Mouse (Mus musculus) hindbrain, embryonic 16.5 days (tissue): ENCODE measurements around the gene Gm45713. TPM values are rescaled to one million over a fixed set of nuclear protein-coding genes. Genes with fewer than 3 reads are reported as not detected.
A peak's percentile ranks its signal among the peaks of the same experiment; 100 is the strongest.

Experiments used
- ATAC-seq: fragments of 200-750 bp; cut with Nextera tagmentation; 2 replicates; pipeline ENCODE4 v1.8.0; 2017; ENCODE audit warnings: moderate TSS enrichment, moderate library complexity
- H3K27ac ChIP-seq: fragments of 300-500 bp; sonication (generic); 2 replicates; pipeline ENCODE4 v1.5.1; 2014; ENCODE audit warnings: low read depth, mild to moderate bottlenecking, control low read depth, low read length, moderate library complexity
- H3K27me3 ChIP-seq: fragments of 300-500 bp; sonication (generic); replicated peaks from 2 replicates; pipeline ENCODE4 v1.6.1; 2014; ENCODE audit warnings: low read length; ENCODE audit not compliant: control insufficient read depth, insufficient read depth
- H3K36me3 ChIP-seq: fragments of 300-500 bp; sonication (generic); 2 replicates; pipeline ENCODE4 v1.6.1; 2014; ENCODE audit warnings: mild to moderate bottlenecking, low read length, moderate library complexity, mixed read lengths; ENCODE audit not compliant: control insufficient read depth, insufficient read depth
- H3K4me1 ChIP-seq: fragments of 300-500 bp; sonication (generic); 2 replicates; pipeline ENCODE4 v1.6.1; 2014; ENCODE audit warnings: low read depth, low read length; ENCODE audit not compliant: control insufficient read depth, insufficient read depth
- H3K4me2 ChIP-seq: fragments of 300-500 bp; sonication (generic); 2 replicates; pipeline ENCODE4 v1.6.1; 2014; ENCODE audit warnings: mild to moderate bottlenecking, low read length, control low read depth, moderate library complexity
- H3K4me3 ChIP-seq: fragments of 300-500 bp; sonication (generic); 2 replicates; pipeline ENCODE4 v1.5.1; 2014; ENCODE audit warnings: mild to moderate bottlenecking, low read length, control low read depth, moderate library complexity
- H3K9ac ChIP-seq: fragments of 300-500 bp; sonication (generic); 2 replicates; pipeline ENCODE4 v1.6.1; 2014; ENCODE audit warnings: low read depth, mild to moderate bottlenecking, control low read depth, low read length, moderate library complexity
- H3K9me3 ChIP-seq: fragments of 300-500 bp; sonication (generic); 2 replicates; pipeline ENCODE4 v1.6.1; 2014; ENCODE audit warnings: mild to moderate bottlenecking, low read length, moderate library complexity; ENCODE audit not compliant: control insufficient read depth
- WGBS: fragments of 180-500 bp; shearing (Covaris S2); extraction: QIAGEN DNeasy Blood & Tissue Kit; methylation state at CpG from one replicate; pipeline ENCODE4 v1.1.7; 2014; 5-methylcytosine and 5-hydroxymethylcytosine counted together
- polyA plus RNA-seq: library from polyadenylated mRNA; unstranded; fragments of >200 nt; fragmentation: Nextera tagmentation; extraction: Ambion mirVana; gene quantifications from 2 replicates; pipeline ENCODE4 v1.2.1, GENCODE M21; 2015

Gene Gm45713
- polyA plus RNA-seq, 1 experiment from 2014 or later, result 0.16 TPM

DNA sequence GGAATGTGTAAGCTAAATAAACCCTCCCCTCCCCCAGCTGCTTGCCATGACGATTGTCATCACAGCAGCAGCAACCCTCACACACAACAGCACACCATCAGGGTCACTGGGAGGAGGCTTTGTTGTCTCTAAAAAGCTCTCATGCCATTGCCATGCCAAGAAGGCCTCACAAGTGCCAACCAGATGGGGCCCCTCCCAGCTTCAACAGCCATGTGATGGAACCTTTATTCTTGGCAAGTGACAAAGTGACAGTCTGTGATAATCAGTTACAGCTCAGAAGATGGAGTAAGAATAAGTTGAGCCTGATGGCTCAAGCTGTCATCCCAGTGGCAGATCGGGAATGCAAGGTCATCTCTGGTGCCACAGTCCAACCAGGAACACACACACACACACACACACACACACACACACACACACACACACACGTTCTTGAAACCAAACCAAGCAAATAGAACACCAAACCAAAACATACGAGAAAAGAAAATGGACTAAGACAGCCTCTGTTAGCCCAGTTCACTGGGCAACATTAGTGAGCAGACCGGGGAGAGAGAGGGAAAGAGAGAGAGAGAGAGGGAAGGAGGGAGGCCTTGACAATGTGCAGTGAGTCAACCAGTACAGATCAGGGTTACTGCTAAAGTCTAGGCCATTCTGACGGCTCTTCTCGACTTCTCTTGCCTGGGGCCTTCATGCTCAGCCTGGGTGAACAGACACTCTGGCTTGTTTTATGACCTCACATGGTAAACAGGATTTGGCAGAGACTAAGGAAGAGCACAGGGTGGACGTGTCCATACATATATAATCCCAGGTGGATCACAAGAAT lies 4.1 kb upstream of the Gm45713 start:
- ATAC-seq, result no peak
- Histone ChIP-seq H3K4me2 (no peak overlapping the region), H3K27ac (no peak overlapping the region), H3K9ac (no peak overlapping the region; the same call in 1 of the 2 replicates), H3K27me3 (no peaks in the 10 kb centered on the region), H3K4me3 (no peak overlapping the region), H3K4me1 (no peaks in the 10 kb centered on the region), H3K36me3 (no peaks in the 10 kb centered on the region), H3K9me3 (no peaks in the 10 kb centered on the region)
- 77% methylated on average over 8 of the region's 8 CpGs for WGBS

GRCm38 (mm10) chr7:45138403-45138802 lies 2.4 kb upstream of the Gm45713 start:
- no peaks in the 10 kb centered on the region for H3K27me3 ChIP-seq
- 95% methylated on average over 1 of the region's 1 CpGs for WGBS
- H3K4me3 ChIP-seq, result no peak overlapping the region
- H3K9ac ChIP-seq, result no peak overlapping the region
- no peak overlapping the region for H3K27ac ChIP-seq
- no peak for ATAC-seq
- H3K36me3 ChIP-seq, result no peaks in the 10 kb centered on the region
- no peaks in the 10 kb centered on the region for H3K9me3 ChIP-seq
- no peak overlapping the region for H3K4me2 ChIP-seq
- no peaks in the 10 kb centered on the region for H3K4me1 ChIP-seq

DNA sequence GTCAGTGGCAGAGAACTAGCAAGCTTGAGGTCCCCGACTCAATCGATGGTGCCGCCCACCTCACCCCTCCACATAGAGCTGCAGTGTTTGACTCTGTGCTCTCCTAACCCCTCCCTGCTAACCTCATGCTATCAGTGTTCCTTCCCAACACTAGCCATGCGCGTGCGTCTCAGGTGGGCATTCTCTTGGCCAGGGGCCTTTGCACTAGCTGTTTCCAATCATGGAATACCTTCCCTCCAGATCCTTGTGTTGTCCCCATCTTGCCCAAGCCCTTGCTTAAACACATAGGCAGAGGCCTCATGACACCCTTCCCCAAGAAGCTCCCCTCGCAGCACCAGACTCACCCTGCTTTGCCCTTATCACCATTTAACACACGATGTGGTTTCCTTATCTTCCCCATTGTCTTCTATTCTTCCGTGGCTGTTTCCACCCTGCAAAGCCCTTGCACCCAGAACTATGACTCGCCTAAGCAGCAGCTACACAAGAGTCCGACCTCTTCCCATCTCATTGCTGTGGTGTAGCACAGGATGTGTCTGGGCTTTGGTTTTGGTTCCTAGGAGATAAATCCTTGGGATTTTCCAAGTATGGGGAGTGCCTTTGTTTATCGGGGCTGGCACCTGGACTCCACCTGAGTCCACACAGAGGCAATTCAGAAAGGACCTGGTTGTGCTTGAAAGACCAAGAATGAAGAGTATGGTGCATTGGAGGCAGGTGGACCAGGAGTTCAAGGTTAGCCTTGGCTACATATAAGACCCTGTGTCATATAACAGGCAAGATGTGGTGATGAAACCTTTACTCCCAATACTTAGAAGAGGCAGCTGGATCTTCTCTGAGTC lies 1.4 kb upstream of the Gm45713 start:
- WGBS, result 86% methylated on average over 12 of the region's 12 CpGs
- H3K27me3 ChIP-seq, result no peaks in the 10 kb centered on the region
- no peak overlapping the region for H3K4me3 ChIP-seq
- no peaks in the 10 kb centered on the region for H3K4me1 ChIP-seq
- ATAC-seq, result no peak
- H3K27ac ChIP-seq, result no peak overlapping the region
- H3K4me2 ChIP-seq, result no peak overlapping the region
- H3K36me3 ChIP-seq, result no peaks in the 10 kb centered on the region
- no peaks in the 10 kb centered on the region for H3K9me3 ChIP-seq
- H3K9ac ChIP-seq, result no peak overlapping the region

DNA sequence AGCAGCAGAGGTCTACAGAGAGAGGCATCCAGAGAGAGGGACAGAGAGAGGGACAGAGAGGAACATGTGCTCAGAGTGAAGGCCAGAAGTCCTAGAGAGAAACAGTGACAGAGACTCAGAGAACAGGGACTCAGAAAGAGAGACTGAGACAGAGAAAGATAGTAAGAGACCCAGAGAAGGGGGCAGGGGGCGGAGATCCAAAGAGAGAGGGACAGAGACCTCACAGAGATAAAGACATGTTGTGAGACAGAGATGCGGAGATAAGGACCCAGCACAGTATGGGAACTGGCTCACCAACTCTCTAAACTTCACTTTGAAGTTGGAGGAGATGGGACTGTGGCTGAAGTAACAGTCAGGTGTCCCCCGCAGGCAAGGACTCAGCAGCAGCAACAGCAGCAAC lies 661 bp downstream of the Gm45713 start:
- WGBS, result 73% methylated on average over 3 of the region's 3 CpGs
- H3K4me1 ChIP-seq, result no peaks in the 10 kb centered on the region
- no peak overlapping the region for H3K9ac ChIP-seq
- H3K36me3 ChIP-seq, result no peaks in the 10 kb centered on the region
- H3K4me3 ChIP-seq, result no peak overlapping the region; the same call in 1 of the 2 replicates
- H3K27ac ChIP-seq, result no peak overlapping the region
- no peak overlapping the region; the same call in none of the 2 replicates for H3K4me2 ChIP-seq
- H3K9me3 ChIP-seq, result no peaks in the 10 kb centered on the region
- no peaks in the 10 kb centered on the region for H3K27me3 ChIP-seq
- no peak for ATAC-seq

GRCm38 (mm10) chr7:45134544-45135026 lies 1.4 kb downstream of the Gm45713 start:
- Histone ChIP-seq H3K27me3 (no peaks in the 10 kb centered on the region), H3K9ac (no peak overlapping the region), H3K27ac (no peak overlapping the region), H3K4me2 (no peak overlapping the region), H3K4me1 (peaks cover 5% of the 10 kb centered on the region), H3K4me3 (no peak overlapping the region), H3K36me3 (no peaks in the 10 kb centered on the region), H3K9me3 (no peaks in the 10 kb centered on the region)
- ATAC-seq, result no peak
- 14% methylated on average over 12 of the region's 12 CpGs for WGBS

DNA sequence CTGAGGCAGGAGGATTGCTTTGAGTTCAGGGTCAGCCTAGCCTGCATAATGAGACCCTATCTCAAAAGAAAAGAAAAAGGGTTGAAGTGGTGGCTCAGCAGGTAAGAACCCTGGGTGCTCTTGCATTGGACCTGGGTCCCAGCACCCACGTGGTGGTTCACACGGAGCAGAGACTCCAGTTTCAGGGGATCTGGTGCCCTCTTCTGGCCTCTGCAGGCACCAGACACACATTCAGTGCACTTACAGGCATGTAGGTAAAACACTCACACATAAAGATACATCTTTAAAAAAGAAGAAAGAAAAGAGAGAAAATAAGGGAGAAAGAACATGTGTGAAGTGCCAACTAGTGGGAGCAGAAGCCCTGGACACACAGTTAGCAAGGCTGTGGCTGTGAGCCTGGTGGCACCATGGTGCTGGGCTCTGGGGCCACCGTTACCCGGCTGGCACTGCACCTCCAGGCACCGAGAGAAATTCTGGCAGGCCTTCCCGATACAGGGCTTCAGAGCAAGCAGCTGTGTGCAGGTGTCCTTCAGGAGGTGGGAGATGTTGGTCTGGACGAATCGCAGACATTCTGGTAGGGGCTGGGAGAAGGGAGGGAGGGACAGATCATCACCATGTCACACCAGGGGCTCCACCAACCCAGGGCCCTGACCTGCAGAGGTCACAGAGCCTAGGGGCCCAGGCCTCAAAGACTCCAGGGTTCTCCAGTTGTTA lies 2.4 kb downstream of the Gm45713 start:
- H3K4me1 ChIP-seq, result peaks cover 7% of the 10 kb centered on the region
- H3K27ac ChIP-seq, result no peak overlapping the region
- H3K4me3 ChIP-seq, result no peak overlapping the region
- H3K9me3 ChIP-seq, result no peaks in the 10 kb centered on the region
- H3K4me2 ChIP-seq, result no peak overlapping the region
- no peaks in the 10 kb centered on the region for H3K36me3 ChIP-seq
- 80% methylated on average over 8 of the region's 8 CpGs for WGBS
- ATAC-seq, result no peak
- no peak overlapping the region for H3K9ac ChIP-seq
- no peaks in the 10 kb centered on the region for H3K27me3 ChIP-seq

DNA sequence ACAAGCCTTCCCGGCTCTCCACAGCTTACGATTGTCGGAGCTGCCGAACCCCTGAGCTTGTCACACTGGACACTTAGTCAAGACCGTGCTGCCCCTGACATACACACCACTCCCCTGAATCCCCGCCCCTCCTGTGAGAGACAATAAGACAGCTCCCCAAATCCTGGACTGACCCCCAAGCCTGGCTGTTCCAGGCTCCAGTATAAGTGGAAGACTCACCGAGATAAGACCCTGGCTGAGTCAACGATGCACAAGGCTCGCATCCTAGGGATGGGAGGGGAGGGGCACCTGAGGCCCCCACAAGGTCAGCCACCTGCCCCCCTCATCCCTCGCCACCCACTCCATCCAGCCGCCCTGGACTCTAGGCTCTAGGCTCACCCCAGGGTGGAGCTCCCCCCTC lies 4.2 kb downstream of the Gm45713 start:
- Histone ChIP-seq H3K4me2 (no peak overlapping the region), H3K4me3 (no peak overlapping the region), H3K9ac (no peak overlapping the region), H3K9me3 (no peaks in the 10 kb centered on the region), H3K27me3 (no peaks in the 10 kb centered on the region), H3K4me1 (peaks cover 17% of the 10 kb centered on the region), H3K36me3 (no peaks in the 10 kb centered on the region; the same call in 1 of the 2 replicates), H3K27ac (no peak overlapping the region)
- ATAC-seq, result no peak
- 78% methylated on average over 11 of the region's 11 CpGs for WGBS

- Histone ChIP-seq H3K4me3 (peak overlapping the region; percentile 51), H3K36me3 (peaks cover 18% of the 10 kb centered on the region), H3K9me3 (no peaks in the 10 kb centered on the region), H3K4me1 (peaks cover 24% of the 10 kb centered on the region), H3K9ac (peak overlapping the region; percentile 71; the same call in 1 of the 2 replicates), H3K27ac (peak overlapping the region; percentile 91), H3K27me3 (no peaks in the 10 kb centered on the region), H3K4me2 (peak overlapping the region; percentile 62)
- ATAC-seq, result no peak
- 52% methylated on average over 15 of the region's 15 CpGs for WGBS
Measured at GRCm38 (mm10) chr7:45129776-45130512, 6.1 kb downstream of the Gm45713 start.
